Mouse (Mus musculus) heart, embryonic 14.5 days (tissue): ENCODE results near the gene Palld. TPM values are rescaled to one million over a fixed set of nuclear protein-coding genes. Genes with fewer than 3 reads are reported as not detected.
A peak's percentile ranks its signal among the peaks of the same experiment; 100 is the strongest.

Source experiments
- ATAC-seq: fragments of 200-750 bp; cut with Nextera tagmentation; 2 replicates; pipeline ENCODE4 v1.8.0; 2017; ENCODE audit warnings: low read depth, moderate TSS enrichment; ENCODE audit not compliant: insufficient number of reproducible peaks, insufficient read depth, low FRiP score
- H3K27ac ChIP-seq, 2 experiments: fragments of 200-500 bp in 1 of 2; fragments of 300-500 bp in 1 of 2; sonication (generic) in 1 of 2; replicated peaks in 1 of 2; 2 replicates each; pipeline ENCODE4 v1.5.1; 2012 to 2014; ENCODE audit warnings: low read depth in 2 of 2, low read length in 2 of 2, control low read depth in 1 of 2, mild to moderate bottlenecking in 1 of 2, mixed read lengths in 1 of 2; ENCODE audit not compliant: control insufficient read depth in 1 of 2, insufficient read depth in 1 of 2
- H3K27me3 ChIP-seq: fragments of 300-500 bp; sonication (generic); 2 replicates; pipeline ENCODE4 v1.6.1; 2014; ENCODE audit warnings: mild to moderate bottlenecking, low read length, control low read depth; ENCODE audit not compliant: control insufficient read depth, insufficient read depth
- H3K36me3 ChIP-seq: fragments of 300-500 bp; sonication (generic); 2 replicates; pipeline ENCODE4 v1.6.1; 2014; ENCODE audit warnings: mild to moderate bottlenecking, control low read depth, low read length, mixed read lengths; ENCODE audit not compliant: control insufficient read depth, insufficient read depth
- H3K4me1 ChIP-seq, 2 experiments: fragments of 200-500 bp in 1 of 2; fragments of 300-500 bp in 1 of 2; sonication (generic) in 1 of 2; 2 replicates each; pipeline ENCODE4 v1.6.1; 2012 to 2014; ENCODE audit warnings: low read length in 2 of 2, control low read depth in 1 of 2, mixed read lengths in 1 of 2; ENCODE audit not compliant: control insufficient read depth in 2 of 2, insufficient read depth in 2 of 2
- H3K4me2 ChIP-seq: fragments of 300-500 bp; sonication (generic); 2 replicates; pipeline ENCODE4 v1.6.1; 2014; ENCODE audit warnings: mild to moderate bottlenecking, low read length
- H3K4me3 ChIP-seq, 2 experiments: fragments of 200-500 bp in 1 of 2; fragments of 300-500 bp in 1 of 2; sonication (generic) in 1 of 2; 2 replicates each; pipeline ENCODE4 v1.5.1; 2012 to 2014; ENCODE audit warnings: low read length in 2 of 2, mild to moderate bottlenecking in 2 of 2, control low read depth in 1 of 2, low read depth in 1 of 2, moderate library complexity in 1 of 2; ENCODE audit not compliant: control insufficient read depth in 1 of 2, insufficient read depth in 1 of 2
- H3K9ac ChIP-seq: fragments of 300-500 bp; sonication (generic); 2 replicates; pipeline ENCODE4 v1.6.1; 2014; ENCODE audit warnings: mild to moderate bottlenecking, low read length
- H3K9me3 ChIP-seq: fragments of 300-500 bp; sonication (generic); 2 replicates; pipeline ENCODE4 v1.6.1; 2016; ENCODE audit warnings: low read length, control low read depth; ENCODE audit not compliant: control insufficient read depth
- WGBS: fragments of 180-500 bp; shearing (Covaris S2); extraction: QIAGEN DNeasy Blood & Tissue Kit; methylation state at CpG from one replicate; pipeline ENCODE4 v1.1.7; 2014; 5-methylcytosine and 5-hydroxymethylcytosine counted together
- polyA plus RNA-seq: library from polyadenylated mRNA; unstranded; fragments of >200 nt; fragmentation: Nextera tagmentation; extraction: Ambion mirVana; gene quantifications from 2 replicates; pipeline ENCODE4 v1.2.1, GENCODE M21; 2014

The Palld gene
- polyA plus RNA-seq, 1 experiment from 2014 or later = 187 TPM

DNA sequence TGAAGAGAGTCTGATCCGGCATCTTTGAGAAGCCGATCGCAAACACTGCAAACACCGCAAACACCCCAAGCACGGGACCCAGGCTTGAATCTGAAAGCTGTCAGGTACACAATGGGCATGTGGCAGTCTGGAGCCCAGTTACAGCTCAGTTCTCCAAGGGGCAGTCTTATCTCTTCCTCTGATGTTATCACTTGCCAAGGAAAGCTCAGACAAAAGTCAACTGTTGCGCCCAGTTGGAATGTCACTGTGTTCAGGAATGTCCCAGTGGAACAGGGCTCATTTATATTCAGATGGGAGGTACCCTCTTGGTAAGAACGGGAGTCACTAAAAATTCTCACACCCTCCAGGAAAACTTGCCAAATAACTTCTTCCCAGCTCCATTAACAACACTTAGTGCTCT lies 328.0 kb downstream of the Palld start:
- H3K4me3 ChIP-seq = no peak overlapping the region
- no peaks in the 10 kb centered on the region for H3K27me3 ChIP-seq
- H3K27ac ChIP-seq = peak overlapping the region; percentile 8 to 54; a peak in 2 of 4 replicates
- no peak overlapping the region for H3K4me2 ChIP-seq
- no peaks in the 10 kb centered on the region for H3K9me3 ChIP-seq
- no peak overlapping the region for H3K9ac ChIP-seq
- H3K4me1 ChIP-seq = peaks cover 32 to 52% of the 10 kb centered on the region in 2 experiments
- no peak for ATAC-seq
- 53% methylated on average over 7 of the region's 7 CpGs for WGBS
- H3K36me3 ChIP-seq = peaks cover 13% of the 10 kb centered on the region

DNA sequence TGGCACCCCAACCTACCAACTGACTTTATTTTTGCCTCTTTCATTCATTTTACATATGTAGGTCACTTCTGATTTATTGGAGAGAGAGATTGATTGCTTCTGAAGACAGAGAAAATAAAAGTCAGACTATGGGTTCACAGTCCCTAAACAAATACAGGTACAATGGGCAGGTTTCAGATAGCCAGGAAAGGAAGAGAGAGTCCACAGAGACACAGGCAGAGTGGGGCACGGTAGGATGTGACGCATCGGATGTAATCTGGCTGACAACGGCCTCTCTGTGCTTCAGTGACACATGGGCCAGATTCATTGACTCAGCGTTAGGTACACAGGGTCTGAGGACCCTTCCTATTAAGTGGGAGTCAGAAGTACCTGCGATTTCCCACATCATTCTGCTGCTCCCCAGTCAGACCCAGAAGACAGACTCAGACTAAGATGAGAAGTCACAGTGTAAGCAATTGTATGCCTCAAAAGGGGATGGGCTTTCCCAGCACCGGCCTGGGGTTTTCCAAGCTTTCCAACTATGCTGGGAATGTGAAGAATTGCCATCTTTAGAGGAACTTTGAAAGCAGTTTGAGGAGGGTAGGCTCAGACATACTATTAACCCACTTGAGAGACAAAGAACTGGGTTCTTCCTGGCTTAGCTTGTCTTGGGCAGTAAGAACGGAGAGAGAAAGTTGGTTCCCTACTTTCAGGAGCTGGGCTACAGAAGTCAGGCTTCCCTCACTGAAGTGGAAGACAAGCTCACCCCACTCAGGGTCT lies 329.1 kb downstream of the Palld start:
- WGBS = 30% methylated on average over 8 of the region's 8 CpGs
- Histone ChIP-seq H3K27ac (peak overlapping the region in 1 of 2 experiments; percentile 35; a peak in 1 of 4 replicates), H3K27me3 (no peaks in the 10 kb centered on the region), H3K4me1 (peaks cover 31 to 58% of the 10 kb centered on the region in 2 experiments), H3K36me3 (peaks cover 9% of the 10 kb centered on the region), H3K4me3 (no peak overlapping the region), H3K9ac (no peak overlapping the region), H3K9me3 (no peaks in the 10 kb centered on the region), H3K4me2 (no peak overlapping the region)
- no peak for ATAC-seq

DNA sequence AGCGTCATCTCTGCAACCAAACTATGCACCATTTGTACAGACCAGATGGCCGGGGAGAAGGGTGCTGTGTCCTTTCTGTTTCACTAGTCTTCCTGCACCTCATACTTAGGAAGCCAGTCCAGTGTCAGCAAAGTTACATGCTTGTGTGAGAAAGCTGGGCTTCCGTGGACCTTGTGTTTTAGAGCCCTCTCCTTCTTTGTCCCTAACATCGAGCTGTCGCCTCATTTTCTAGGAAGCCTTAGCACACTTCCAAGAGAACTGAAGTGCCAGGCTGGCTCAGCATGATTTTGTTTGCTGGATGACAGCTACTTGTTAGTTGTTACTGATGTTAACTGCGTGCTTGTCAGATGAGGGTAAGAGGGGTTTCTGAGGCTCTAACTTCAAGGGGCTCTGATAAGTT lies 329.8 kb downstream of the Palld start:
- Histone ChIP-seq H3K4me3 (no peak overlapping the region), H3K27ac (peak overlapping the region in 1 of 2 experiments; percentile 34; a peak in 1 of 4 replicates), H3K9me3 (no peaks in the 10 kb centered on the region), H3K4me2 (no peak overlapping the region), H3K9ac (no peak overlapping the region), H3K36me3 (peaks cover 5% of the 10 kb centered on the region), H3K27me3 (no peaks in the 10 kb centered on the region), H3K4me1 (peaks cover 31 to 60% of the 10 kb centered on the region in 2 experiments)
- no peak for ATAC-seq
- WGBS = 65% methylated on average over 6 of the region's 6 CpGs

DNA sequence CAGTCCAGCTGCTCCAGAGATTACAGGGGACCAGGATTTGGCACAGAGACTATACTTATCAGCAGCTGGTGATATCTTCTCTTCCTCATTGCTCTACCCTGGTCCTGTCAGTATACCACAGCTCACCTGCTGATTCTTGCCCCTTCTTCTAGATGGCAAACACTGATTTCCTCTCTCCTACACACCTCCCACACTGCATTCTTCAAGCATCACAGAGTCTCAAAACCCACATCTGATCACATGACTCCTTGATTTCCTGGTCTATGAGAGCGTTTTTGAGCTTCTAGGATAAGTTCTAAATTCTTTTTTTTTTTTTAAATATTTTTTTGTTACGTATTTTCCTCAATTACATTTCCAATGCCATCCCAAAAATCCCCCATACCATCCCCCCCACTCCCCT lies 331.9 kb downstream of the Palld start:
- Histone ChIP-seq H3K9ac (no peak overlapping the region), H3K4me3 (no peak overlapping the region), H3K4me2 (no peak overlapping the region), H3K36me3 (peaks cover 6% of the 10 kb centered on the region), H3K9me3 (no peaks in the 10 kb centered on the region), H3K27ac (no peak overlapping the region), H3K27me3 (no peaks in the 10 kb centered on the region), H3K4me1 (peaks cover 30 to 53% of the 10 kb centered on the region in 2 experiments)
- ATAC-seq = no peak
- 83% methylated on average over 2 of the region's 2 CpGs for WGBS

GRCm38 (mm10) chr8:61569721-61570120 lies 332.8 kb downstream of the Palld start:
- H3K27ac ChIP-seq = peak overlapping the region in 1 of 2 experiments; percentile 25; a peak in 1 of 4 replicates
- H3K9me3 ChIP-seq = no peaks in the 10 kb centered on the region
- H3K9ac ChIP-seq = no peak overlapping the region
- peaks cover 6% of the 10 kb centered on the region for H3K36me3 ChIP-seq
- no peak for ATAC-seq
- 61% methylated on average over 4 of the region's 4 CpGs for WGBS
- H3K4me2 ChIP-seq = no peak overlapping the region
- no peak overlapping the region for H3K4me3 ChIP-seq
- no peaks in the 10 kb centered on the region for H3K27me3 ChIP-seq
- H3K4me1 ChIP-seq = peaks cover 22 to 44% of the 10 kb centered on the region in 2 experiments

DNA sequence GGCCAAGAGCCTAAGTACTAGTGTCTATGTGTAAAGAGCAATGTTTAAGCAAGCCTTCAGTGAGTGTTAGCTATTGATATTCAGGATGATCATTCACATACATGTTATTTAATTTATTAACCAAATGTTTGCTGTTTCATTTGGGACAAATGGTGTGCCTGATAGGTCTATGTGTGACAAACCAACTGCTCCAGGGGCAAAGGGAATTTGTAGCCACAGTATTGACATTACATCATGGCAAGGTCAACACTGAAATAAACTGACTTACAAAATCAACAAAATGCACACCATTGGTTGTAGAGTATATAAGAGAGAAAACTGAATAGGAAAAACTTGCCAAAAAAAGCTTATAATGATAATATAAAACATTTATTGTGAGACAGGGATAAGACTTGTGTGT lies 333.3 kb downstream of the Palld start:
- no peak overlapping the region for H3K9ac ChIP-seq
- ATAC-seq = no peak

GRCm38 (mm10) chr8:61563378-61563777 lies 339.1 kb downstream of the Palld start:
- H3K27me3 ChIP-seq = no peaks in the 10 kb centered on the region
- peaks cover 10 to 25% of the 10 kb centered on the region in 2 experiments for H3K4me1 ChIP-seq
- 52% methylated on average over 4 of the region's 4 CpGs for WGBS
- no peaks in the 10 kb centered on the region for H3K9me3 ChIP-seq
- H3K9ac ChIP-seq = no peak overlapping the region
- H3K27ac ChIP-seq = no peak overlapping the region
- H3K36me3 ChIP-seq = peaks cover 14% of the 10 kb centered on the region
- H3K4me2 ChIP-seq = no peak overlapping the region
- H3K4me3 ChIP-seq = no peak overlapping the region
- no peak for ATAC-seq

More for the DNA sequence above, 333.3 kb downstream of the Palld start:
- no peak overlapping the region for H3K27ac ChIP-seq
- no peak overlapping the region for H3K4me2 ChIP-seq
- no peak overlapping the region for H3K4me3 ChIP-seq
- no peaks in the 10 kb centered on the region for H3K9me3 ChIP-seq
- H3K27me3 ChIP-seq = no peaks in the 10 kb centered on the region
- peaks cover 18 to 39% of the 10 kb centered on the region in 2 experiments for H3K4me1 ChIP-seq
- peaks cover 9% of the 10 kb centered on the region for H3K36me3 ChIP-seq
